Mouse (Mus musculus): ENCODE measurements at regions not wholly inside any gene's neighbourhood (a gene's known extent, or its start where the extent isn't known, plus 50 kb on each side); places are given as distances from the start of the nearest gene placed in this dataset.

DNA sequence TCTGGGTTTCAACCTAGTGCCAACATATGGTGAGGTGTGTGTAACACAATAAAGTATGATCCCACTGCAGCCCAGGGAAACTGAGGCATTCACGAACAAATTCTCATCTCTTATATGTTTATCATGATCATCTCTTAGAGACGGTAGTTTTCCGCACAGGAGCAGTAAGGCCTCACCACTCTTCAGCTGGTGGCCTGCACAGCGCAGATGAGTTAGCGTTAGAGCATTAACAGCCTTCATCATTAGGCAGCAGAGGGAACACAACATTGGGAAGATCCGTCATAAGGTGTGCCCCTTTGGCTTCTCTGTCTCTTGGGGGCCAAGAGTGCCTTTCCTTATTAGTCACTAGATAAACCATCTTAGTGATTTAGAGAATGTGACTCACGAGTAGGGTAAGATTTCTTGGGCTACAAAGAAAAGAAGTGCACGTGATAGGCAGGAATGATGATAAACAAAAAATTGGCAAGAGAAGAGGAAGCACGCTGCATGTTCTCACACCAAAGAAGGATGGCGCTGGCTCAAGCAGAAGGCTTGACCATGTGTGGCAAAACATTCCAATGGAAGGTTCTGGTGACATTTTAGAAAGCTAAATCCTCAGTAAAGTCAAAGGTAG is 81.1 kb upstream of the Emb start:
- no peak for TF ChIP-seq CTCF (IDR thresholded peaks at IDR 0.05; ENCODE audit: low read depth)
- Histone ChIP-seq H3K36me3 (ENCODE audit: control insufficient read depth, insufficient read depth) (no peaks in the 10 kb centered on the region), H3K4me2 (replicated peaks; ENCODE audit: low read depth) (no peak overlapping the region), H3K9me3 (ENCODE audit: control insufficient read depth) (no peaks in the 10 kb centered on the region), H3K4me3 (ENCODE audit: low read depth, low read length) (no peak overlapping the region), H3K27ac (ENCODE audit: low read depth, low read length) (no peak overlapping the region), H3K4me1 (replicated peaks; ENCODE audit: control insufficient read depth, insufficient read depth, low read length) (no peaks in the 10 kb centered on the region), H3K9ac (ENCODE audit: low read depth, low read length) (no peak overlapping the region), H3K27me3 (replicated peaks; ENCODE audit: control insufficient read depth, insufficient read depth, low read length) (no peaks in the 10 kb centered on the region)
- no peak for ATAC-seq
- WGBS: 72% methylated on average over 10 of the region's 10 CpGs

- Histone ChIP-seq H3K4me3 (ENCODE audit: low read depth, low read length) (no peak overlapping the region), H3K27me3 (replicated peaks; ENCODE audit: control insufficient read depth, insufficient read depth, low read length) (no peaks in the 10 kb centered on the region), H3K27ac (ENCODE audit: low read depth, low read length) (no peak overlapping the region), H3K4me1 (replicated peaks; ENCODE audit: control insufficient read depth, insufficient read depth, low read length) (no peaks in the 10 kb centered on the region), H3K4me2 (replicated peaks; ENCODE audit: low read depth) (no peak overlapping the region), H3K9ac (ENCODE audit: low read depth, low read length) (no peak overlapping the region), H3K36me3 (ENCODE audit: control insufficient read depth, insufficient read depth) (no peaks in the 10 kb centered on the region), H3K9me3 (ENCODE audit: control insufficient read depth) (no peaks in the 10 kb centered on the region)
- ATAC-seq: no peak
- WGBS: 80% methylated on average over 4 of the region's 4 CpGs
- no peak for TF ChIP-seq CTCF (IDR thresholded peaks at IDR 0.05; ENCODE audit: low read depth)
Observed at GRCm38 (mm10) chr13:117119636-117120035, 88.7 kb upstream of the Emb start.

- Histone ChIP-seq H3K4me3 (ENCODE audit: low read depth, low read length) (no peak overlapping the region), H3K27me3 (replicated peaks; ENCODE audit: control insufficient read depth, insufficient read depth, low read length) (no peaks in the 10 kb centered on the region), H3K36me3 (ENCODE audit: control insufficient read depth, insufficient read depth) (no peaks in the 10 kb centered on the region), H3K4me2 (replicated peaks; ENCODE audit: low read depth) (no peak overlapping the region), H3K9me3 (ENCODE audit: control insufficient read depth) (no peaks in the 10 kb centered on the region), H3K27ac (ENCODE audit: low read depth, low read length) (no peak overlapping the region), H3K4me1 (replicated peaks; ENCODE audit: control insufficient read depth, insufficient read depth, low read length) (no peaks in the 10 kb centered on the region), H3K9ac (ENCODE audit: low read depth, low read length) (no peak overlapping the region)
- WGBS: 86% methylated on average over 5 of the region's 5 CpGs
- TF ChIP-seq CTCF (IDR thresholded peaks at IDR 0.05; ENCODE audit: low read depth): no peak
- no peak for ATAC-seq
Observed at GRCm38 (mm10) chr13:117114797-117115196, 89.5 kb upstream of the Parp8 start.

DNA sequence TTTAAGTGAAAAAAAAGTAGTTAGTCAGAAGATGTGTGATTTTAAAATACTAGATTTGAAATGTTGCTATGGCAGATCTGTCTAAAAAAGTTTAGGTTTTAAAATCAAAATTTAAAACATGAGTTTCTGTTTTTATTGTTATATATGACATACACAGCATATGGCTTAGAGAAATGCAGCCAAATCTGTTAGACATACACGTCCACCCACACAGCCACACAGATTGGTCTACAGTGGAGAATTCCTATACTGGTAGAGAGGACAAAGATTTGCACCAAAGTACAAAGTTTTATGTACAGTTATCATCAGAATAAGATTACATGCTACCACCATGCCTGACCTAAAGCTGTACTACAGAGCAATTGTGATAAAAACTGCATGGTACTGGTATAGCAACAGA is 87.1 kb upstream of the Parp8 start:
- no peak overlapping the region for H3K4me3 ChIP-seq (ENCODE audit: low read depth, low read length)
- TF ChIP-seq CTCF (IDR thresholded peaks at IDR 0.05; ENCODE audit: low read depth): no peak
- no peaks in the 10 kb centered on the region for H3K4me1 ChIP-seq (replicated peaks; ENCODE audit: control insufficient read depth, insufficient read depth, low read length)
- H3K9ac ChIP-seq (ENCODE audit: low read depth, low read length): no peak overlapping the region
- no peak overlapping the region for H3K27ac ChIP-seq (ENCODE audit: low read depth, low read length)
- H3K4me2 ChIP-seq (replicated peaks; ENCODE audit: low read depth): no peak overlapping the region
- H3K36me3 ChIP-seq (ENCODE audit: control insufficient read depth, insufficient read depth): no peaks in the 10 kb centered on the region
- WGBS: 79% methylated on average over 1 of the region's 1 CpGs
- no peaks in the 10 kb centered on the region for H3K9me3 ChIP-seq (ENCODE audit: control insufficient read depth)
- no peak for ATAC-seq
- no peaks in the 10 kb centered on the region for H3K27me3 ChIP-seq (replicated peaks; ENCODE audit: control insufficient read depth, insufficient read depth, low read length)

- Histone ChIP-seq H3K27me3 (replicated peaks; ENCODE audit: control insufficient read depth, insufficient read depth, low read length) (no peaks in the 10 kb centered on the region), H3K4me1 (replicated peaks; ENCODE audit: control insufficient read depth, insufficient read depth, low read length) (no peaks in the 10 kb centered on the region), H3K4me2 (replicated peaks; ENCODE audit: low read depth) (no peak overlapping the region), H3K36me3 (ENCODE audit: control insufficient read depth, insufficient read depth) (no peaks in the 10 kb centered on the region), H3K9me3 (ENCODE audit: control insufficient read depth) (no peaks in the 10 kb centered on the region), H3K4me3 (ENCODE audit: low read depth, low read length) (no peak overlapping the region), H3K9ac (ENCODE audit: low read depth, low read length) (no peak overlapping the region), H3K27ac (ENCODE audit: low read depth, low read length) (no peak overlapping the region)
- ATAC-seq: no peak
- 72% methylated on average over 1 of the region's 1 CpGs for WGBS
- TF ChIP-seq CTCF (IDR thresholded peaks at IDR 0.05; ENCODE audit: low read depth): no peak
Observed at GRCm38 (mm10) chr13:117105151-117105660, 79.9 kb upstream of the Parp8 start.

DNA sequence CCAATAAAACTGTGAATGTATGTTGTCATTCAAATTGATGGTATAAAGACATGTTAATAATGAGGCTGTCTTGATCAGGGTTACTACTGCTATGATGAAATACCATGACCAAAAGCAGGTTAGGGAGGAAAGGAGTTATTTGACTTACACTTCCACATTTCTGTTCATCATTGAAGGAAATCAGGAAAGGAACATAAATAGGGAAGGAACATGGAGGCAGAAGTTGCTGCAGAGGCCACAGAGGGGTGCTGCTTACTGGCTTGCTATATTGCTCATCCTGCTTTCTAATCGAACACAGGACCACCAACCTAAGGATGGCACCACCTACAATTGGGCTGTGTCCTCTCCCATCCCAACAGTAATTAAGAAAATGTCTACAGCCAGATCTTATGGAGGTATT is 69.4 kb upstream of the Parp8 start:
- Histone ChIP-seq H3K27me3 (replicated peaks; ENCODE audit: control insufficient read depth, insufficient read depth, low read length) (no peaks in the 10 kb centered on the region), H3K9ac (ENCODE audit: low read depth, low read length) (no peak overlapping the region), H3K36me3 (ENCODE audit: control insufficient read depth, insufficient read depth) (no peaks in the 10 kb centered on the region), H3K4me3 (ENCODE audit: low read depth, low read length) (no peak overlapping the region), H3K9me3 (ENCODE audit: control insufficient read depth) (no peaks in the 10 kb centered on the region), H3K4me2 (replicated peaks; ENCODE audit: low read depth) (no peak overlapping the region), H3K27ac (ENCODE audit: low read depth, low read length) (no peak overlapping the region), H3K4me1 (replicated peaks; ENCODE audit: control insufficient read depth, insufficient read depth, low read length) (no peaks in the 10 kb centered on the region)
- TF ChIP-seq CTCF (IDR thresholded peaks at IDR 0.05; ENCODE audit: low read depth): no peak
- no peak for ATAC-seq
- 68% methylated on average over 1 of the region's 1 CpGs for WGBS

DNA sequence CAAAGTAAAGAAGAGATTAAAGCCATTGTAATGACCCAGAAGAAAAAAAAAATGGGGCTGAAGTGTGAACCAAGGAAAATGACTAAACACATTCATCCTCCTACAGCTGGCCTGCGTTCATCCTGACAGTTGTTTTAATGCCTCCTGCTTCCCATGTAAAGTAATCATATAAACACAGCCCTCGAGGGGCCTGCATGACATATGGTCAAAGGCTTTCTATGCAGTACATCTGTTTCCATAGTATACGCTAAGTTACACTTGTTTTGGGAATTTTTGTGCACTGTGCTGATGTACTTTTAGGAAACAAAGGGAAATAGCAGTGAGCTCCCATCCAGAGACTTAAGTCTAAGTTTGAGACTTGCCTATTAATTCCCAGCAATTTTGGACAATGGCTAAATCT is 63.3 kb upstream of the Parp8 start:
- no peak for TF ChIP-seq CTCF (IDR thresholded peaks at IDR 0.05; ENCODE audit: low read depth)
- no peak overlapping the region for H3K4me3 ChIP-seq (ENCODE audit: low read depth, low read length)
- no peak for ATAC-seq
- no peaks in the 10 kb centered on the region for H3K36me3 ChIP-seq (ENCODE audit: control insufficient read depth, insufficient read depth)
- no peaks in the 10 kb centered on the region for H3K4me1 ChIP-seq (replicated peaks; ENCODE audit: control insufficient read depth, insufficient read depth, low read length)
- H3K9ac ChIP-seq (ENCODE audit: low read depth, low read length): no peak overlapping the region
- H3K27me3 ChIP-seq (replicated peaks; ENCODE audit: control insufficient read depth, insufficient read depth, low read length): no peaks in the 10 kb centered on the region
- 48% methylated on average over 3 of the region's 3 CpGs for WGBS
- no peaks in the 10 kb centered on the region for H3K9me3 ChIP-seq (ENCODE audit: control insufficient read depth)
- no peak overlapping the region for H3K4me2 ChIP-seq (replicated peaks; ENCODE audit: low read depth)
- no peak overlapping the region for H3K27ac ChIP-seq (ENCODE audit: low read depth, low read length)
